Mouse (Mus musculus) heart, embryonic 10.5 days (tissue): Measurements from ENCODE around the gene Slc6a19. TPM values are rescaled to one million over a fixed set of nuclear protein-coding genes. Genes with fewer than 3 reads are reported as not detected.

ENCODE experiments used
- DNase-seq: peaks from one replicate; pipeline ENCODE4 v3.0.0-alpha.2; 2017; ENCODE audit warnings: low spot score
- H3K27ac ChIP-seq: fragments of 300-500 bp; sonication (generic); 2 replicates; pipeline ENCODE4 v1.5.1; 2016; ENCODE audit warnings: mild to moderate bottlenecking
- H3K27me3 ChIP-seq: fragments of 300-500 bp; sonication (generic); 2 replicates; pipeline ENCODE4 v1.6.1; 2016; ENCODE audit warnings: mild to moderate bottlenecking; ENCODE audit not compliant: poor library complexity, insufficient read depth, severe bottlenecking
- H3K36me3 ChIP-seq: fragments of 300-500 bp; sonication (generic); 2 replicates; pipeline ENCODE4 v1.6.1; 2016; ENCODE audit warnings: mild to moderate bottlenecking, moderate library complexity
- H3K4me1 ChIP-seq: fragments of 300-500 bp; sonication (generic); 2 replicates; pipeline ENCODE4 v1.6.1; 2016; ENCODE audit warnings: mild to moderate bottlenecking
- H3K4me3 ChIP-seq: fragments of 300-500 bp; sonication (generic); 2 replicates; pipeline ENCODE4 v1.5.1; 2016; ENCODE audit warnings: mild to moderate bottlenecking, moderate library complexity
- H3K9me3 ChIP-seq: fragments of 300-500 bp; sonication (generic); 2 replicates; pipeline ENCODE4 v1.6.1; 2016; ENCODE audit warnings: mild to moderate bottlenecking, moderate library complexity
- WGBS: fragments of 180-500 bp; shearing (Covaris S2); methylation state at CpG from one replicate; pipeline ENCODE4 v1.1.7; 2016; 5-methylcytosine and 5-hydroxymethylcytosine counted together
- polyA plus RNA-seq: library from polyadenylated mRNA; unstranded; fragments of >200 nt; fragmentation: Nextera tagmentation; extraction: Ambion mirVana; gene quantifications from 2 replicates; pipeline ENCODE4 v1.2.1, GENCODE M21; 2016

Gene Slc6a19
- polyA plus RNA-seq, 1 experiment from 2014 or later, result 0.06 TPM

DNA sequence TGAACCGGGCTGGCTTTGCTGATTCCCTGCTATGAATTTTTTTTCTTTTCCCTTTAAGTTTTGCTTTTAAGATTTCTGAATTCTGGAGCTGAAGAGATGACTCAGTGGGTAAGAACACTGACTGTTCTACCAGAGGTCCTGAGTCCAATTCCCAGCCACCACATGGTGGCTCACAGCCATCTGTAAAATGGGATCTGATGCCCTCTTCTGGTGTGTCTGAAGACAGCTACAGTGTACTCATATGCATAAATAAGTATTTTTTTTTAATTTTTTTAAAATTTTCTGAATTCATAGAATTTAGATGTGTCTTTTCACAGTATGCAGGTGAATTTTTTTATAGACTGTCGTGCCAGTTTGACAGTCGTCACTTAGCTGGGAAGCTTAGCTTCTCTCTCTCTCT lies 72.8 kb downstream of the Slc6a19 start:
- Histone ChIP-seq H3K4me3 (no peak overlapping the region), H3K9me3 (no peaks in the 10 kb centered on the region), H3K27me3 (peaks cover 7% of the 10 kb centered on the region; the same call in 1 of the 2 replicates), H3K4me1 (peaks cover 13% of the 10 kb centered on the region), H3K27ac (no peak overlapping the region), H3K36me3 (peaks cover 12% of the 10 kb centered on the region; the same call in 1 of the 2 replicates)
- WGBS, result 87% methylated on average over 3 of the region's 3 CpGs
- no peak for DNase-seq

Other genes starting within 250 kb of the Slc6a19 start
- gene Lpcat1, start 237.7 kb downstream of the Slc6a19 start, polyA plus RNA-seq, result 31.9 and 39.6 TPM in 2 replicates
- gene Slc6a3, start 168.1 kb downstream of the Slc6a19 start, polyA plus RNA-seq, result 0.07 and 0.11 TPM in 2 replicates
- 117 and 129 TPM in 2 replicates for gene Clptm1l, start 100.9 kb downstream of the Slc6a19 start, polyA plus RNA-seq
- gene Tert, start 78.0 kb downstream of the Slc6a19 start, polyA plus RNA-seq, result 4.1 and 5.2 TPM in 2 replicates
- not detected in 2 replicates for gene Slc6a18, start 26.8 kb downstream of the Slc6a19 start, polyA plus RNA-seq
- gene Slc12a7, start 28.2 kb upstream of the Slc6a19 start, polyA plus RNA-seq, result 36.3 and 46.7 TPM in 2 replicates
- gene Nkd2, start 142.8 kb upstream of the Slc6a19 start, polyA plus RNA-seq, result 4.8 and 6.4 TPM in 2 replicates
- gene Trip13, start 232.9 kb upstream of the Slc6a19 start, polyA plus RNA-seq, result 52.7 and 62.5 TPM in 2 replicates
- gene Brd9, start 232.9 kb upstream of the Slc6a19 start, polyA plus RNA-seq, result 38.4 and 43.5 TPM in 2 replicates